Mouse (Mus musculus) neural tube, embryonic 13.5 days (tissue): Measurements from ENCODE around the gene Camkv. TPM values are rescaled to one million over a fixed set of nuclear protein-coding genes. Genes with fewer than 3 reads are reported as not detected.

ENCODE experiments used
- ATAC-seq: fragments of 200-750 bp; cut with Nextera tagmentation; 2 replicates; pipeline ENCODE4 v1.8.0; 2017; ENCODE audit warnings: low read depth, mild to moderate bottlenecking, moderate TSS enrichment, moderate library complexity
- H3K27ac ChIP-seq: fragments of 300-500 bp; sonication (generic); replicated peaks from 2 replicates; pipeline ENCODE4 v1.5.1; 2015; ENCODE audit warnings: moderate library complexity, mild to moderate bottlenecking, inconsistent platforms
- H3K27me3 ChIP-seq: fragments of 300-500 bp; sonication (generic); 2 replicates; pipeline ENCODE4 v1.6.1; 2015; ENCODE audit warnings: mild to moderate bottlenecking, inconsistent platforms
- H3K36me3 ChIP-seq: fragments of 300-500 bp; sonication (generic); 2 replicates; pipeline ENCODE4 v1.6.1; 2015; ENCODE audit warnings: mild to moderate bottlenecking, inconsistent platforms
- H3K4me1 ChIP-seq: fragments of 300-500 bp; sonication (generic); replicated peaks from 2 replicates; pipeline ENCODE4 v1.6.1; 2015; ENCODE audit warnings: inconsistent platforms
- H3K4me2 ChIP-seq: fragments of 300-500 bp; sonication (generic); 2 replicates; pipeline ENCODE4 v1.6.1; 2015; ENCODE audit warnings: inconsistent platforms, mild to moderate bottlenecking, moderate library complexity
- H3K4me3 ChIP-seq: fragments of 300-500 bp; sonication (generic); 2 replicates; pipeline ENCODE4 v1.5.1; 2015; ENCODE audit warnings: mild to moderate bottlenecking, inconsistent platforms
- H3K9ac ChIP-seq: fragments of 300-500 bp; sonication (generic); 2 replicates; pipeline ENCODE4 v1.6.1; 2015; ENCODE audit warnings: moderate library complexity, mild to moderate bottlenecking, inconsistent platforms
- H3K9me3 ChIP-seq: fragments of 300-500 bp; sonication (generic); 2 replicates; pipeline ENCODE4 v1.6.1; 2016; ENCODE audit warnings: inconsistent platforms
- WGBS: fragments of 180-500 bp; shearing (Covaris S2); methylation state at CpG from one replicate; pipeline ENCODE4 v1.1.7; 2015; 5-methylcytosine and 5-hydroxymethylcytosine counted together
- polyA plus RNA-seq: library from polyadenylated mRNA; unstranded; fragments of >200 nt; fragmentation: Nextera tagmentation; extraction: Ambion mirVana; gene quantifications from 2 replicates; pipeline ENCODE4 v1.2.1, GENCODE M21; 2015

The Camkv gene
- polyA plus RNA-seq, 1 experiment from 2014 or later: 11.4 TPM

DNA sequence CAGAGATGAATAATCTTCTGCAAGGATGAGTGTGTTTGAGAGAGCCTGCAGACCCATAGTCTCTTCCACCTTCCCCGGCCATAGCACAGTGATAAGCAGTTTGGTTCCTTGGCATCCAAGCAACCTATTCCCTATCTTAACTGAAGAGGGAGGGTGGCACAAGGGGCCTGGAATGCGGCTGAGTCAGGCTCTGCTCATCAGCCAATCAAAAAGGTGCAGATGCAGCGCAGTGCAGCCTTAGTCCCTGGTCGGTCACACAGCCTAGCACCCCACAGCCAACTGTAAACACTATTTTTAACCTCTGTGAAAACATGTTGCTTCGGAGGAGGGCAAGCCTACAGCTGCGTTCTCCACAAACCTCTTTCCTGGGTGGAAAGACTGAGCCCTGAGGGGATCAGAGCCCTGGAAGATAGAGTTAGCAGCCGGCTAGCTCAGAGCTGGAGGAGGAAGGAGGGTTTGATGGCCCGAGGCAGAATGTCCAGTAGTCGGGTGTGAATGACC is 8.5 kb upstream of the Camkv start:
- no peak overlapping the region for H3K27ac ChIP-seq
- ATAC-seq: no peak

GRCm38 (mm10) chr9:107927749-107928148 is 7.7 kb upstream of the Camkv start:
- Histone ChIP-seq H3K4me2 (no peak overlapping the region), H3K4me3 (no peak overlapping the region), H3K27ac (no peak overlapping the region), H3K9ac (no peak overlapping the region), H3K27me3 (no peaks in the 10 kb centered on the region), H3K9me3 (no peaks in the 10 kb centered on the region), H3K4me1 (peaks cover 30% of the 10 kb centered on the region), H3K36me3 (no peaks in the 10 kb centered on the region)
- 83% methylated on average over 5 of the region's 5 CpGs for WGBS
- no peak for ATAC-seq

More for the DNA sequence above, 8.5 kb upstream of the Camkv start:
- WGBS: 57% methylated on average over 9 of the region's 9 CpGs
- Histone ChIP-seq H3K27me3 (no peaks in the 10 kb centered on the region), H3K4me1 (peaks cover 25% of the 10 kb centered on the region), H3K9ac (no peak overlapping the region), H3K36me3 (no peaks in the 10 kb centered on the region), H3K9me3 (no peaks in the 10 kb centered on the region), H3K4me2 (no peak overlapping the region), H3K4me3 (no peak overlapping the region)

GRCm38 (mm10) chr9:107928169-107928568 is 7.3 kb upstream of the Camkv start, which contains the start of gene Actl11:
Gene Actl11, plus strand, starts transcription at chr9:107928469.
- Histone ChIP-seq H3K27me3 (no peaks in the 10 kb centered on the region), H3K36me3 (no peaks in the 10 kb centered on the region), H3K4me2 (no peak within 1 kb of the TSS), H3K27ac (no peak within 1 kb of the TSS), H3K9ac (no peak within 1 kb of the TSS), H3K4me3 (no peak within 1 kb of the TSS), H3K4me1 (peaks cover 30% of the 10 kb centered on the region), H3K9me3 (no peaks in the 10 kb centered on the region)
- no peak for ATAC-seq
- 77% methylated on average over 3 of the region's 3 CpGs for WGBS

DNA sequence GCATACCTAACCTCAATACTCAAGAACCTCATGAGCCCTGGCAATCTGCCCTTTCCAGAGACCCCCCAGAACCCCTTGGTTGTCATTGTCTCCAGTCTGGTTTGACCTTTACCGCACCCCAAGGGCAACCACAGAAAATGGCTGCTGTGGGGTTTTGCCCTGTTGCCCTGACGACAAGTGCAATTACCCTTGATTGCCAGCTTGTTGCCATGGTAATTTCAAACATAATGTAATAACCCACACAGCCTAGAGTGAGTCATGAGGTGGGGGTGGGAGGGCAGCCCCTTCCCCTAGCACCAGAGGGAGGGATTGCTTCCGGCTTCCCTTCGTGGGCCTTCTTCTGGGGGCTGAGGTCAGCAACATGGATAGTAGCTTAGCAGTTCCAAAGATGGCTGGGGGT is 3.3 kb upstream of the Camkv start:
- no peaks in the 10 kb centered on the region for H3K9me3 ChIP-seq
- peaks cover 27% of the 10 kb centered on the region for H3K4me1 ChIP-seq
- H3K36me3 ChIP-seq: no peaks in the 10 kb centered on the region
- H3K27ac ChIP-seq: no peak overlapping the region
- H3K9ac ChIP-seq: no peak overlapping the region
- WGBS: 41% methylated on average over 4 of the region's 4 CpGs
- no peak overlapping the region for H3K4me3 ChIP-seq
- peaks cover 17% of the 10 kb centered on the region for H3K27me3 ChIP-seq
- no peak for ATAC-seq
- no peak overlapping the region for H3K4me2 ChIP-seq

DNA sequence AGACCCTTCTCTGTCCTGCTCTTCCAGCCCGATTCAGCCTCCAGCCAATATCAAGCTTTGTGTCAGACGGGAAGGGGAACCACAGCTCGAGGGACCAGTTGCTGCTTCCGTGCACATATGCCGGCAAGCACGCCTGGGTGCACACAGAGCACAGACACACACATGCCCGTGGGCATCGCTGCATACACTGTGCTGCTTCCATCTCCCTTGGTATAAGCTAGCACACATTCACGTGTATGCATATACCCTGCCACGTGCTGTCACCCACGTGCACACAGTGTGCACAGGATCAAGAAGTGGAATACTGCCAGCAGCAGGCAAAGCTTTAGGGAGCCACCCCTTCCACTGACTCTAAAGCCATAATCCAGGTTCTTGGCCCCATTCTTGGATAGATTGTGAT is 1.3 kb upstream of the Camkv start:
- Histone ChIP-seq H3K4me3 (no peak overlapping the region), H3K27me3 (peaks cover 21% of the 10 kb centered on the region), H3K9ac (no peak overlapping the region), H3K4me2 (no peak overlapping the region), H3K9me3 (no peaks in the 10 kb centered on the region), H3K27ac (no peak overlapping the region), H3K4me1 (peaks cover 28% of the 10 kb centered on the region), H3K36me3 (no peaks in the 10 kb centered on the region)
- no peak for ATAC-seq
- WGBS: 82% methylated on average over 11 of the region's 11 CpGs

DNA sequence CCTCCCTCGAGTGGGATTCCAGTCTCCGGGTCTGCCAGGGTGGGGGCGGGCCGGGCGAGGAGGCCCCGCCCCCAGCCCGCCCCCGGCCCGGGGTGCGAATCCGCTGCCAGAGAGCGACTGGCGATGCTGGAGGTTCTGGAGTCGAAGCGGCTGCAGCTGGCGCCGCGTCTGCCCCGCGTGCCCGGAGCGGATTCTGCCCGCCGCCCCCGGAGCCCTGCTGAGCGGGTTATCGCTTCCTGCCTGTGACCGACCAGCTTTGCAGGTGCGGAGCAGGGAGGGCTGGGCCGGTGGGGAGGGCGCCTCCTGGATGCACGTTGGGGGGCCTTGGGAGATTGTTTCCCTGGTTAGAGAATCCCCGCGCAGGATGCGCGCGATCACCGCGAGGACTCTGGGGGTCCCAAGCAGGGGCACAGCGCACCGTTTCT is 328 bp downstream of the Camkv start:
- no peaks in the 10 kb centered on the region for H3K9me3 ChIP-seq
- 0% methylated on average over 40 of the region's 41 CpGs for WGBS
- H3K9ac ChIP-seq: peak overlapping the region; percentile 70
- H3K27ac ChIP-seq: no peak overlapping the region
- peaks cover 21% of the 10 kb centered on the region for H3K27me3 ChIP-seq
- H3K36me3 ChIP-seq: no peaks in the 10 kb centered on the region
- H3K4me2 ChIP-seq: peak overlapping the region; percentile 82
- peaks cover 28% of the 10 kb centered on the region for H3K4me1 ChIP-seq
- peak overlapping the region; percentile 47 for H3K4me3 ChIP-seq
- ATAC-seq: peak; percentile 61

DNA sequence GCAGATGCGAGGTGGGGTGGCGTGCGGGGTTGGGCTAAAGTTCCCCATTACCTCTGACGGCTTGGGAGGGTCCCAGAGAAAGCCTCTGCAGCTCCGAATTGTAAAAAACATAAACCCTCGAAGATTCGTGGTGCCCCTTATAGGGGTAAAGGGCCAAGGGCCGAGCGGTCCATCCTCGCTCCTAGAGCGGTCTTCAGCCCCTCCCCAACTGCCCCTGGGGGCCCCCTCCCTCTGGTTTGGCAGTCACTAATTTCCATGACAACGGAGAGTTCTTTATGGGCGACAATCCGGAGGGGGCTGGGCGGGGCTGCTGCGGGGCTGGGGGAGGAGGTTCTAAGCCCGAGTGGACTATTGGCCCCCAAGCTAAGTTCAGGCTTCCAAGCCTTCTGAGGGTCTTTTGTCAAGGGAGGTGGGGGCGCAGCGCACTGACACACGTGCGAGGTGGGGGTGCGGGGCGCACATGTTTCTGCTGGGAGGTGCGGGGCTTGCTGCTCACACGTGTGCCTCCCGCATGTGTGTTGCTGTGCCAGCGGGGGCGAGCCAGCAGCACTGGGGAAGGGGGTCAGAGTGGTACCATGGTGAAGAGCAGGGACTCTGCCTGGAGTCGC is 845 bp downstream of the Camkv start:
- peaks cover 28% of the 10 kb centered on the region for H3K4me1 ChIP-seq
- no peaks in the 10 kb centered on the region for H3K9me3 ChIP-seq
- no peak overlapping the region for H3K27ac ChIP-seq
- H3K4me3 ChIP-seq: peak overlapping the region; percentile 47
- peak; percentile 55 for ATAC-seq
- no peaks in the 10 kb centered on the region for H3K36me3 ChIP-seq
- under 1% methylated on average over 29 of the region's 29 CpGs for WGBS
- H3K4me2 ChIP-seq: peak overlapping the region; percentile 82
- peak overlapping the region; percentile 70 for H3K9ac ChIP-seq
- peaks cover 21% of the 10 kb centered on the region for H3K27me3 ChIP-seq

- H3K36me3 ChIP-seq: no peaks in the 10 kb centered on the region
- H3K27ac ChIP-seq: no peak overlapping the region
- peak overlapping the region; percentile 47 for H3K4me3 ChIP-seq
- H3K4me1 ChIP-seq: peaks cover 27% of the 10 kb centered on the region
- H3K27me3 ChIP-seq: peaks cover 21% of the 10 kb centered on the region
- peak overlapping the region; percentile 70 for H3K9ac ChIP-seq
- peak overlapping the region; percentile 82 for H3K4me2 ChIP-seq
- 3% methylated on average over 3 of the region's 3 CpGs for WGBS
- no peaks in the 10 kb centered on the region for H3K9me3 ChIP-seq
- 0 out of 2 replicates have a peak, but pooled peaks have one; percentile 9 for ATAC-seq
Measured at GRCm38 (mm10) chr9:107936831-107937230, 1.4 kb downstream of the Camkv start.

DNA sequence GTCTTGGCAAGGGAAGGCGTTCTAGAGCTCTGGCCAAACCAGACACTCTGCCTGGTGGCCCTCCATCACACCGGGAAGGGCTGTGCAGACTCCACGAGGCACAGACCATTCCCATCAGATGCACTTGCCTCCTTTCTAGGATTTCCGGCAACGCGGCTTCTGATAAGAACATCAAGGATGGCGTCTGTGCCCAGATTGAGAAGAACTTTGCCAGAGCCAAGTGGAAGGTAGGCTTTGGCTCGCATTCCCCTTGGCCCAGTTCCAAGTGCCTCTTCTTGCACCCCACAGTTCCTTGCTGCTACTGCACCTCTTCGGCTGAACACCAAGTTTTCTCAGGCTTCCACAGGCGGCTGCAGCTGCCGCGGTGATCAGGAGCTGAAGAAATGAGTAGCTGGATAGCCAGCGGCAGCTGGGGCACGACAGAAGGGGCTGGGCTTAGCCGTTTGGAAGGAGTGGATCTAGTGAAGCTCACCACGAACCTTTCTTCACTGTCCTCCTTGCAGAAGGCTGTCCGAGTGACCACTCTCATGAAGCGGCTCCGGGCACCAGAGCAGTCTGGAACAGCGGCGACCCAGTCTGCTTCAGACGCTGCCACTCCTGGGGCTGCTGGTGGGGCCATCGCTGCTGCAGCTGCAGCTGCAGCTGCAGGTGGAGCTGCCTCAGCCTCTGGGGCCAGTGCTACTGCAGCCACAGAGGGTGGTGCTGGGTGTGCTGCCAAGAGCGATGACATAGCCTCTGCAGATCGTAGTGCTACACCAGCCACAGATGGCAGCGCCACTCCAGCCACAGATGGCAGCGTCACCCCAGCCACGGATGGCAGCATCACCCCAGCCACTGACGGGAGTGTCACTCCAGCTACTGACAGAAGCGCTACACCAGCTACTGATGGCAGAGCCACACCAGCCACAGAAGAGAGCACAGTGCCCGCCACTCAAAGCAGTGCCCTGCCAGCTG is 12.0 kb downstream of the Camkv start:
- no peak overlapping the region for H3K4me3 ChIP-seq
- H3K36me3 ChIP-seq: no peaks in the 10 kb centered on the region
- no peak for ATAC-seq
- H3K27me3 ChIP-seq: no peaks in the 10 kb centered on the region
- no peak overlapping the region for H3K9ac ChIP-seq
- H3K4me1 ChIP-seq: peaks cover 16% of the 10 kb centered on the region
- H3K9me3 ChIP-seq: no peaks in the 10 kb centered on the region
- H3K4me2 ChIP-seq: no peak overlapping the region
- WGBS: 92% methylated on average over 31 of the region's 31 CpGs
- H3K27ac ChIP-seq: no peak overlapping the region

GRCm38 (mm10) chr9:107949184-107949921 is 13.9 kb downstream of the Camkv start:
- Histone ChIP-seq H3K9ac (no peak overlapping the region), H3K36me3 (no peaks in the 10 kb centered on the region), H3K27me3 (no peaks in the 10 kb centered on the region), H3K27ac (no peak overlapping the region), H3K4me2 (no peak overlapping the region), H3K4me1 (peaks cover 16% of the 10 kb centered on the region), H3K4me3 (no peak overlapping the region), H3K9me3 (no peaks in the 10 kb centered on the region)
- no peak for ATAC-seq
- 84% methylated on average over 13 of the region's 13 CpGs for WGBS

- H3K4me3 ChIP-seq: peak within 1 kb of the TSS; percentile 53
- H3K27ac ChIP-seq: peak within 1 kb of the TSS; percentile 78
- WGBS: 87% methylated on average over 10 of the region's 10 CpGs
- no peak for ATAC-seq
- H3K4me2 ChIP-seq: peak within 1 kb of the TSS; percentile 83
- H3K9me3 ChIP-seq: no peaks in the 10 kb centered on the region
- peak within 1 kb of the TSS; percentile 67 for H3K9ac ChIP-seq
- H3K27me3 ChIP-seq: no peaks in the 10 kb centered on the region
- H3K36me3 ChIP-seq: no peaks in the 10 kb centered on the region
- peaks cover 16% of the 10 kb centered on the region for H3K4me1 ChIP-seq
Measured at GRCm38 (mm10) chr9:107949922-107950235, 14.4 kb downstream of the Camkv start, which contains the start of gene Traip. Gene Traip, plus strand, starts transcription at chr9:107950136.
